In genomic region chr12:16870405-16871068, GRCm38 (mm10) we compare ENCODE assay signal across 7 mouse cellular contexts. TPM values are rescaled to one million over a fixed set of nuclear protein-coding genes. Genes with fewer than 3 reads are reported as not detected.
DNase-seq lines count a peak whose midpoint lies in the region; ATAC-seq and TF ChIP-seq lines count a peak whose summit lies in the region.

No protein-coding gene starts in this region.

- H3K27ac ChIP-seq in intestine, embryonic 15.5 days, result peak overlapping the region; percentile 85
- H3K27ac ChIP-seq in liver, postnatal 0 days (ENCODE audit: low read depth), result peak overlapping the region; percentile 84
- peak overlapping the region; percentile 86 for H3K27ac ChIP-seq in small intestine, adult 2 months (ENCODE audit: insufficient read depth, low read depth, low read length)

- H3K27me3 ChIP-seq in intestine, embryonic 15.5 days (replicated peaks), result no peaks in the 10 kb centered on the region
- H3K27me3 ChIP-seq in liver, postnatal 0 days (ENCODE audit: insufficient read depth, low read length), result no peaks in the 10 kb centered on the region
- no peaks in the 10 kb centered on the region for H3K27me3 ChIP-seq in small intestine, adult 2 months (ENCODE audit: control insufficient read depth, insufficient read depth, low read length)

- 21% methylated on average over 8 of the region's 8 CpGs for WGBS in intestine, embryonic 15.5 days
- WGBS in liver, postnatal 0 days (ENCODE audit: insufficient replicate concordance), result 37% methylated on average over 8 of the region's 8 CpGs
- 18% methylated on average over 8 of the region's 8 CpGs for WGBS in small intestine, adult 2 months

- no peak for TF ChIP-seq POLR2A in small intestine, adult 2 months (IDR thresholded peaks at IDR 0.05; ENCODE audit: low read depth, low read length)

- DNase-seq in adrenal gland, adult (ENCODE audit: inconsistent age in 2 of 2, low spot score in 1 of 2), result peak; percentile 52 to 88
- peak; percentile 70 for DNase-seq in cerebellum, adult 8-10 months
- peak; percentile 24 for DNase-seq in liver, postnatal 0 days

- H3K4me1 ChIP-seq in intestine, embryonic 15.5 days (replicated peaks), result peaks cover 47% of the 10 kb centered on the region
- H3K4me1 ChIP-seq in liver, postnatal 0 days (ENCODE audit: insufficient read depth), result peaks cover 48% of the 10 kb centered on the region
- peaks cover 42% of the 10 kb centered on the region for H3K4me1 ChIP-seq in small intestine, adult 2 months (ENCODE audit: control insufficient read depth, insufficient read depth, insufficient read length, low read length)

- no peak for TF ChIP-seq EP300 in liver, postnatal 0 days (IDR thresholded peaks at IDR 0.05; ENCODE audit: low read depth)

- H3K4me2 ChIP-seq in intestine, embryonic 15.5 days (replicated peaks), result peak overlapping the region; percentile 25
- H3K4me2 ChIP-seq in liver, postnatal 0 days (ENCODE audit: low read depth, low read length), result no peak overlapping the region

- H3K36me3 ChIP-seq in intestine, embryonic 15.5 days, result no peaks in the 10 kb centered on the region
- no peaks in the 10 kb centered on the region for H3K36me3 ChIP-seq in liver, postnatal 0 days (replicated peaks; ENCODE audit: insufficient read depth, low read length)
- H3K36me3 ChIP-seq in small intestine, adult 2 months (ENCODE audit: control insufficient read depth, insufficient read depth, low read length), result no peaks in the 10 kb centered on the region

- no peak for TF ChIP-seq CTCF in liver, postnatal 0 days (IDR thresholded peaks at IDR 0.05; ENCODE audit: low read depth)
- no peak for TF ChIP-seq CTCF in small intestine, adult 2 months (IDR thresholded peaks at IDR 0.05; ENCODE audit: extremely low read depth, insufficient read length, insufficient replicate concordance, low read depth, low read length)

- no peak overlapping the region for H3K4me3 ChIP-seq in intestine, embryonic 15.5 days (replicated peaks)
- H3K4me3 ChIP-seq in liver, postnatal 0 days (ENCODE audit: low read depth, low read length), result no peak overlapping the region
- H3K4me3 ChIP-seq in small intestine, adult 2 months (ENCODE audit: low read depth, low read length), result no peak overlapping the region

- H3K9ac ChIP-seq in intestine, embryonic 15.5 days, result no peak overlapping the region
- no peak overlapping the region; the same call in 1 of the 2 replicates for H3K9ac ChIP-seq in liver, postnatal 0 days (replicated peaks)

- ATAC-seq in granulocyte monocyte progenitor cell, adult 5-6 weeks (replicated peaks; ENCODE audit: poor library complexity, severe bottlenecking), result 0 out of 2 replicates have a peak, but pooled peaks have one; percentile 1
- ATAC-seq in intestine, embryonic 15.5 days, result peak; percentile 73
- 0 out of 2 replicates have a peak, but pooled peaks have one; percentile 12 for ATAC-seq in liver, postnatal 0 days
- no peak for ATAC-seq in CD4-positive, CD25-positive, alpha-beta regulatory T cell, adult 4 months

- H3K9me3 ChIP-seq in intestine, embryonic 15.5 days, result no peaks in the 10 kb centered on the region
- no peaks in the 10 kb centered on the region for H3K9me3 ChIP-seq in liver, postnatal 0 days (ENCODE audit: low read length)

RNA-seq across cellular contexts. Expression of gene Rock2, which starts 24.2 kb away (rescaled TPM):
- total RNA-seq in granulocyte monocyte progenitor cell, adult 5-6 weeks (2014; fragmentation: Nextera tagmentation), result 43.1 and 49.4 TPM in 2 replicates
- 65.1 and 65.9 TPM in 2 replicates for total RNA-seq in granulocyte monocyte progenitor cell, adult 5-6 weeks (2017)
- polyA plus RNA-seq in intestine, embryonic 15.5 days (2015; fragmentation: Nextera tagmentation; extraction: Ambion mirVana), result 17.9 and 19.7 TPM in 2 replicates
- polyA plus RNA-seq in liver, postnatal 0 days (2015; fragmentation: Nextera tagmentation; extraction: Ambion mirVana), result 5.3 TPM in 2 replicates
- 1.1 and 3.6 TPM in 2 replicates for polyA plus RNA-seq in small intestine, adult 2 months (2012; rRNA removed)
- 10 to 100 TPM; 14.1 to 18.1 TPM for polyA plus RNA-seq in CD4-positive, CD25-positive, alpha-beta regulatory T cell, adult 4 months (2017; shearing (Covaris generic))

RNA-seq across cellular contexts. Expression of gene E2f6, which starts 59.8 kb away (rescaled TPM):
- total RNA-seq in granulocyte monocyte progenitor cell, adult 5-6 weeks (2014; fragmentation: Nextera tagmentation), result 41.0 and 41.9 TPM in 2 replicates
- 38.8 and 43.9 TPM in 2 replicates for total RNA-seq in granulocyte monocyte progenitor cell, adult 5-6 weeks (2017)
- polyA plus RNA-seq in intestine, embryonic 15.5 days (2015; fragmentation: Nextera tagmentation; extraction: Ambion mirVana), result 37.6 and 39.6 TPM in 2 replicates
- 9.0 and 9.2 TPM in 2 replicates for polyA plus RNA-seq in liver, postnatal 0 days (2015; fragmentation: Nextera tagmentation; extraction: Ambion mirVana)
- 6.2 and 6.5 TPM in 2 replicates for polyA plus RNA-seq in small intestine, adult 2 months (2012; rRNA removed)
- polyA plus RNA-seq in CD4-positive, CD25-positive, alpha-beta regulatory T cell, adult 4 months (2017; shearing (Covaris generic)), result 1 to 10 TPM; 2.6 to 3.7 TPM
